7 mouse cellular contexts compared by ENCODE assay signal in the genomic region with DNA sequence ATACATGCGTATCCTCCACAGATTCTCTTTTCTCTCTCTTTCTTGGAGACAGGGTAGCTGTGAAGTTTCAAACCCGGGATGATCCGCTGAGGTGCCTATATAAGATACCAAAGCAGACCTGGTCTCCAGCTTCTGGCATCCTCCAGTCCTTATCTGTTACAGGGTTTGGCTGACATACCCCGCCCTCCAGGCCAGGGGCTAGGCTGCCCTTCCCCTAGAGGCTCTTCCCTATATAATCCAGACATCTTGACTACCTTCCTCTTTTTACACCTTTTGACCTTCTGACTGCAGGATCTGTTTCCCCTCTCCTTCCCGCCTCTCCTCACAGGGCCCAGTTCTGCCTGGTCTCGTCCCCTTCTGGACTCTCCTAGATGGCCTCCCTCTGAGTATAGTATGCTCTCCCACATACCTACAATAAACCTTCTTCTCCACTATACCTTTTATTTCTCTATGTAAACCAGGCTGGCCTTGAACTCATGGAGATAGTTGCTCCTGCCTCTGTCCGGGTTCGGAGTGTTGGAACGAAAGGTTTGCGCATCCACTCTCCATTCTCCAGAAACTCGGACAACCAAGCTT. TPM values are rescaled to one million over a fixed set of nuclear protein-coding genes. Genes with fewer than 3 reads are reported as not detected.
DNase-seq lines count a peak whose midpoint lies in the region; ATAC-seq and TF ChIP-seq lines count a peak whose summit lies in the region.

No protein-coding gene starts in this region.

- H3K9ac ChIP-seq in forebrain, embryonic 11.5 days (ENCODE audit: low read length) = peak overlapping the region; percentile 94
- H3K9ac ChIP-seq in limb, embryonic 15.5 days = peak overlapping the region; percentile 96
- peak overlapping the region; percentile 93 for H3K9ac ChIP-seq in neural tube, embryonic 15.5 days (replicated peaks)

- DNase-seq in testis, postnatal 10 days (ENCODE audit: low spot score) = no peak
- DNase-seq in forebrain, embryonic 11.5 days (ENCODE audit: low spot score) = no peak
- DNase-seq in urinary bladder, postnatal 14 days (ENCODE audit: low spot score) = no peak
- no peak for DNase-seq in left cerebral cortex, postnatal 14 days (ENCODE audit: low spot score in 2 of 2)

- no peak for TF ChIP-seq CTCF in testis, adult 2 months (IDR thresholded peaks at IDR 0.05; ENCODE audit: control insufficient read depth, insufficient read depth, insufficient replicate concordance, low read depth, low read length)

- no peak for TF ChIP-seq POLR2A in testis, adult 2 months (IDR thresholded peaks at IDR 0.05; ENCODE audit: control insufficient read depth, low read depth, low read length)

- H3K4me1 ChIP-seq in testis, adult 2 months (ENCODE audit: control insufficient read depth, insufficient read depth, low read length) = peaks cover 9% of the 10 kb centered on the region
- peaks cover 9% of the 10 kb centered on the region for H3K4me1 ChIP-seq in forebrain, embryonic 11.5 days (replicated peaks; ENCODE audit: control insufficient read depth, insufficient read depth, low read length)
- H3K4me1 ChIP-seq in limb, embryonic 15.5 days = peaks cover 23% of the 10 kb centered on the region
- H3K4me1 ChIP-seq in neural tube, embryonic 15.5 days = peaks cover 38% of the 10 kb centered on the region

- H3K4me2 ChIP-seq in forebrain, embryonic 11.5 days (ENCODE audit: low read depth, low read length, severe bottlenecking) = peak overlapping the region; percentile 83
- H3K4me2 ChIP-seq in limb, embryonic 15.5 days = peak overlapping the region; percentile 72
- peak overlapping the region; percentile 87 for H3K4me2 ChIP-seq in neural tube, embryonic 15.5 days

- peak; percentile 57; the same call in 1 of the 2 replicates for ATAC-seq in forebrain, embryonic 11.5 days (replicated peaks; ENCODE audit: low FRiP score)
- peak; percentile 50; the same call in 1 of the 2 replicates for ATAC-seq in limb, embryonic 15.5 days (ENCODE audit: insufficient number of reproducible peaks, low FRiP score, low TSS enrichment, low read depth)
- peak; percentile 53 for ATAC-seq in neural tube, embryonic 15.5 days (ENCODE audit: low FRiP score)

- intact Hi-C loops in left cerebral cortex, postnatal 14 days (cut with DNase I) = no loop called here

- H3K4me3 ChIP-seq in testis, adult 2 months (ENCODE audit: control insufficient read depth, low read depth, low read length) = peak overlapping the region; percentile 94
- peak overlapping the region; percentile 98 for H3K4me3 ChIP-seq in forebrain, embryonic 11.5 days (ENCODE audit: low read depth, low read length)
- H3K4me3 ChIP-seq in limb, embryonic 15.5 days = peak overlapping the region; percentile 95
- peak overlapping the region; percentile 94 for H3K4me3 ChIP-seq in neural tube, embryonic 15.5 days (replicated peaks)

- H3K36me3 ChIP-seq in testis, adult 2 months (ENCODE audit: control insufficient read depth, insufficient read depth, low read length) = no peaks in the 10 kb centered on the region; the same call in 1 of the 2 replicates
- H3K36me3 ChIP-seq in forebrain, embryonic 11.5 days (ENCODE audit: control insufficient read depth, insufficient read depth, low read length) = peaks cover 5% of the 10 kb centered on the region; the same call in 1 of the 2 replicates
- peaks cover 16% of the 10 kb centered on the region for H3K36me3 ChIP-seq in limb, embryonic 15.5 days
- peaks cover 11% of the 10 kb centered on the region for H3K36me3 ChIP-seq in neural tube, embryonic 15.5 days

- H3K27me3 ChIP-seq in testis, adult 2 months (ENCODE audit: control insufficient read depth, insufficient read depth, low read length) = no peaks in the 10 kb centered on the region
- H3K27me3 ChIP-seq in forebrain, embryonic 11.5 days (ENCODE audit: control insufficient read depth, insufficient read depth, low read length) = no peaks in the 10 kb centered on the region
- no peaks in the 10 kb centered on the region for H3K27me3 ChIP-seq in limb, embryonic 15.5 days
- H3K27me3 ChIP-seq in neural tube, embryonic 15.5 days (replicated peaks) = no peaks in the 10 kb centered on the region

- no peaks in the 10 kb centered on the region for H3K9me3 ChIP-seq in forebrain, embryonic 11.5 days (ENCODE audit: control insufficient read depth, low read length)
- H3K9me3 ChIP-seq in limb, embryonic 15.5 days = no peaks in the 10 kb centered on the region
- H3K9me3 ChIP-seq in neural tube, embryonic 15.5 days (replicated peaks) = no peaks in the 10 kb centered on the region

- peak overlapping the region; percentile 94 for H3K27ac ChIP-seq in testis, adult 2 months (ENCODE audit: control insufficient read depth, insufficient read depth, low read depth, low read length)
- peak overlapping the region; percentile 78; the same call in 1 of the 2 replicates for H3K27ac ChIP-seq in forebrain, embryonic 11.5 days (ENCODE audit: low read depth, low read length)
- H3K27ac ChIP-seq in limb, embryonic 15.5 days = peak overlapping the region; percentile 90
- peak overlapping the region; percentile 93 for H3K27ac ChIP-seq in neural tube, embryonic 15.5 days (replicated peaks)

- 30% methylated on average over 11 of the region's 11 CpGs for WGBS in forebrain, embryonic 11.5 days
- WGBS in limb, embryonic 15.5 days = 24% methylated on average over 11 of the region's 11 CpGs
- 29% methylated on average over 11 of the region's 11 CpGs for WGBS in neural tube, embryonic 15.5 days

RNA-seq across cellular contexts. Expression of a gene that starts 0.6 kb away (rescaled TPM):
- polyA plus RNA-seq in testis, adult 2 months (2012; rRNA removed) = 43.9 and 45.5 TPM in 2 replicates
- polyA plus RNA-seq in forebrain, embryonic 11.5 days (2014; fragmentation: Nextera tagmentation; extraction: Ambion mirVana) = 373 and 388 TPM in 2 replicates
- 222 and 246 TPM in 2 replicates for polyA plus RNA-seq in limb, embryonic 15.5 days (2015; fragmentation: Nextera tagmentation; extraction: Ambion mirVana)
- 138 and 154 TPM in 2 replicates for polyA plus RNA-seq in neural tube, embryonic 15.5 days (2015; fragmentation: Nextera tagmentation; extraction: Ambion mirVana)
- total RNA-seq in left cerebral cortex, postnatal 14 days (2021) = 10 to 100 TPM; 73.4 to 75.5 TPM

RNA-seq across cellular contexts. Expression of a gene that starts 14.6 kb away (rescaled TPM):
- polyA plus RNA-seq in testis, adult 2 months (2012; rRNA removed) = 11.6 and 16.0 TPM in 2 replicates
- polyA plus RNA-seq in forebrain, embryonic 11.5 days (2014; fragmentation: Nextera tagmentation; extraction: Ambion mirVana) = 51.5 and 51.6 TPM in 2 replicates
- polyA plus RNA-seq in limb, embryonic 15.5 days (2015; fragmentation: Nextera tagmentation; extraction: Ambion mirVana) = 25.3 and 27.6 TPM in 2 replicates
- polyA plus RNA-seq in neural tube, embryonic 15.5 days (2015; fragmentation: Nextera tagmentation; extraction: Ambion mirVana) = 32.2 and 37.0 TPM in 2 replicates
- 10 to 100 TPM; 22.4 to 23.3 TPM for total RNA-seq in left cerebral cortex, postnatal 14 days (2021)

RNA-seq across cellular contexts. Expression of a gene that starts 14.7 kb away (rescaled TPM):
- polyA plus RNA-seq in testis, adult 2 months (2012; rRNA removed) = 7.6 and 8.0 TPM in 2 replicates
- polyA plus RNA-seq in forebrain, embryonic 11.5 days (2014; fragmentation: Nextera tagmentation; extraction: Ambion mirVana) = 56.4 and 59.4 TPM in 2 replicates
- 60.6 and 66.9 TPM in 2 replicates for polyA plus RNA-seq in limb, embryonic 15.5 days (2015; fragmentation: Nextera tagmentation; extraction: Ambion mirVana)
- polyA plus RNA-seq in neural tube, embryonic 15.5 days (2015; fragmentation: Nextera tagmentation; extraction: Ambion mirVana) = 56.1 and 56.8 TPM in 2 replicates
- total RNA-seq in left cerebral cortex, postnatal 14 days (2021) = 10 to 100 TPM; 28.2 to 32.4 TPM

RNA-seq across cellular contexts. Expression of a gene that starts 22.4 kb away (rescaled TPM):
- polyA plus RNA-seq in testis, adult 2 months (2012; rRNA removed) = 619 and 765 TPM in 2 replicates
- polyA plus RNA-seq in forebrain, embryonic 11.5 days (2014; fragmentation: Nextera tagmentation; extraction: Ambion mirVana) = 674 and 731 TPM in 2 replicates
- polyA plus RNA-seq in limb, embryonic 15.5 days (2015; fragmentation: Nextera tagmentation; extraction: Ambion mirVana) = 800 and 820 TPM in 2 replicates
- polyA plus RNA-seq in neural tube, embryonic 15.5 days (2015; fragmentation: Nextera tagmentation; extraction: Ambion mirVana) = 1,223 and 1,358 TPM in 2 replicates
- 100 to 1,000 TPM; 838 to 857 TPM for total RNA-seq in left cerebral cortex, postnatal 14 days (2021)

RNA-seq across cellular contexts. Expression of a gene that starts 25.5 kb away (rescaled TPM):
- 559 and 571 TPM in 2 replicates for polyA plus RNA-seq in testis, adult 2 months (2012; rRNA removed)
- polyA plus RNA-seq in forebrain, embryonic 11.5 days (2014; fragmentation: Nextera tagmentation; extraction: Ambion mirVana) = 1,518 and 1,534 TPM in 2 replicates
- 1,678 and 1,810 TPM in 2 replicates for polyA plus RNA-seq in limb, embryonic 15.5 days (2015; fragmentation: Nextera tagmentation; extraction: Ambion mirVana)
- polyA plus RNA-seq in neural tube, embryonic 15.5 days (2015; fragmentation: Nextera tagmentation; extraction: Ambion mirVana) = 1,284 and 1,328 TPM in 2 replicates
- 100 to 1,000 TPM; 770 to 772 TPM for total RNA-seq in left cerebral cortex, postnatal 14 days (2021)
